Mouse (Mus musculus): ENCODE data around the gene Phf21a. TPM values are rescaled to one million over a fixed set of nuclear protein-coding genes. Genes with fewer than 3 reads are reported as not detected.
"Not testable (repeated sequence)": the region's sequence is repeated elsewhere in the genome, so short reads cannot be mapped to it uniquely, and the experiment has no call there.

Gene Phf21a
- polyA plus RNA-seq, 1 experiment from 2014 or later, result 35.4 TPM

- not testable (repeated sequence) for H3K27me3 ChIP-seq (ENCODE audit: control insufficient read depth, insufficient read depth, low read length); H3K9me3 ChIP-seq (ENCODE audit: control insufficient read depth, low read length); H3K4me3 ChIP-seq (replicated peaks; ENCODE audit: low read depth, low read length); ATAC-seq (ENCODE audit: low FRiP score, low TSS enrichment); H3K4me1 ChIP-seq (ENCODE audit: control insufficient read depth, insufficient read depth, low read length); H3K4me2 ChIP-seq (ENCODE audit: low read length); H3K36me3 ChIP-seq (ENCODE audit: control insufficient read depth, insufficient read depth, low read length); DNase-seq; H3K27ac ChIP-seq (replicated peaks; ENCODE audit: low read depth, low read length); H3K9ac ChIP-seq (replicated peaks; ENCODE audit: low read length)
- 92% methylated on average over 2 of the region's 2 CpGs for WGBS
Measured at GRCm38 (mm10) chr2:92093503-92093902, 586 bp downstream of the Phf21a start.

GRCm38 (mm10) chr2:92094078-92094477, 1.2 kb downstream of the Phf21a start:
- ATAC-seq (ENCODE audit: low FRiP score, low TSS enrichment), result no peak
- H3K36me3 ChIP-seq (ENCODE audit: control insufficient read depth, insufficient read depth, low read length), result no peaks in the 10 kb centered on the region
- H3K4me2 ChIP-seq (ENCODE audit: low read length), result no peak overlapping the region
- H3K27me3 ChIP-seq (ENCODE audit: control insufficient read depth, insufficient read depth, low read length), result no peaks in the 10 kb centered on the region
- 66% methylated on average over 8 of the region's 8 CpGs for WGBS
- H3K4me3 ChIP-seq (replicated peaks; ENCODE audit: low read depth, low read length), result no peak overlapping the region
- no peak overlapping the region for H3K27ac ChIP-seq (replicated peaks; ENCODE audit: low read depth, low read length)
- H3K9ac ChIP-seq (replicated peaks; ENCODE audit: low read length), result no peak overlapping the region
- H3K4me1 ChIP-seq (ENCODE audit: control insufficient read depth, insufficient read depth, low read length), result no peaks in the 10 kb centered on the region
- H3K9me3 ChIP-seq (ENCODE audit: control insufficient read depth, low read length), result no peaks in the 10 kb centered on the region
- no peak for DNase-seq

- no peak for ATAC-seq (ENCODE audit: low FRiP score, low TSS enrichment)
- Histone ChIP-seq H3K4me3 (replicated peaks; ENCODE audit: low read depth, low read length) (no peak overlapping the region), H3K36me3 (ENCODE audit: control insufficient read depth, insufficient read depth, low read length) (no peaks in the 10 kb centered on the region), H3K27ac (replicated peaks; ENCODE audit: low read depth, low read length) (no peak overlapping the region), H3K9me3 (ENCODE audit: control insufficient read depth, low read length) (peaks cover 4% of the 10 kb centered on the region; the same call in 1 of the 2 replicates), H3K4me1 (ENCODE audit: control insufficient read depth, insufficient read depth, low read length) (no peaks in the 10 kb centered on the region), H3K9ac (replicated peaks; ENCODE audit: low read length) (no peak overlapping the region), H3K27me3 (ENCODE audit: control insufficient read depth, insufficient read depth, low read length) (no peaks in the 10 kb centered on the region), H3K4me2 (ENCODE audit: low read length) (no peak overlapping the region)
- WGBS, result 85% methylated on average over 6 of the region's 6 CpGs
- DNase-seq, result no peak
Measured at GRCm38 (mm10) chr2:92100768-92101167, 7.9 kb downstream of the Phf21a start.

GRCm38 (mm10) chr2:92124523-92124922, 31.6 kb downstream of the Phf21a start:
- Histone ChIP-seq H3K4me2 (ENCODE audit: low read length) (no peak overlapping the region), H3K4me1 (ENCODE audit: control insufficient read depth, insufficient read depth, low read length) (no peaks in the 10 kb centered on the region), H3K27me3 (ENCODE audit: control insufficient read depth, insufficient read depth, low read length) (no peaks in the 10 kb centered on the region), H3K36me3 (ENCODE audit: control insufficient read depth, insufficient read depth, low read length) (no peaks in the 10 kb centered on the region), H3K9me3 (ENCODE audit: control insufficient read depth, low read length) (no peaks in the 10 kb centered on the region), H3K27ac (replicated peaks; ENCODE audit: low read depth, low read length) (no peak overlapping the region), H3K4me3 (replicated peaks; ENCODE audit: low read depth, low read length) (no peak overlapping the region), H3K9ac (replicated peaks; ENCODE audit: low read length) (no peak overlapping the region)
- no peak for DNase-seq
- no peak for ATAC-seq (ENCODE audit: low FRiP score, low TSS enrichment)
- WGBS, result 78% methylated on average over 5 of the region's 5 CpGs

- no peaks in the 10 kb centered on the region for H3K36me3 ChIP-seq (ENCODE audit: control insufficient read depth, insufficient read depth, low read length)
- no peaks in the 10 kb centered on the region for H3K27me3 ChIP-seq (ENCODE audit: control insufficient read depth, insufficient read depth, low read length)
- H3K27ac ChIP-seq (replicated peaks; ENCODE audit: low read depth, low read length), result no peak overlapping the region
- H3K9me3 ChIP-seq (ENCODE audit: control insufficient read depth, low read length), result no peaks in the 10 kb centered on the region
- DNase-seq, result no peak
- WGBS, result 93% methylated on average over 8 of the region's 8 CpGs
- H3K9ac ChIP-seq (replicated peaks; ENCODE audit: low read length), result no peak overlapping the region
- no peak overlapping the region for H3K4me3 ChIP-seq (replicated peaks; ENCODE audit: low read depth, low read length)
- ATAC-seq (ENCODE audit: low FRiP score, low TSS enrichment), result no peak
- no peak overlapping the region for H3K4me2 ChIP-seq (ENCODE audit: low read length)
- no peaks in the 10 kb centered on the region for H3K4me1 ChIP-seq (ENCODE audit: control insufficient read depth, insufficient read depth, low read length)
Measured at GRCm38 (mm10) chr2:92125330-92125729, 32.4 kb downstream of the Phf21a start.

GRCm38 (mm10) chr2:92130071-92130470, 37.2 kb downstream of the Phf21a start:
- WGBS, result 96% methylated on average over 7 of the region's 7 CpGs
- no peak overlapping the region for H3K27ac ChIP-seq (replicated peaks; ENCODE audit: low read depth, low read length)
- H3K9me3 ChIP-seq (ENCODE audit: control insufficient read depth, low read length), result no peaks in the 10 kb centered on the region
- no peaks in the 10 kb centered on the region for H3K36me3 ChIP-seq (ENCODE audit: control insufficient read depth, insufficient read depth, low read length)
- H3K4me2 ChIP-seq (ENCODE audit: low read length), result no peak overlapping the region
- no peak overlapping the region for H3K4me3 ChIP-seq (replicated peaks; ENCODE audit: low read depth, low read length)
- H3K27me3 ChIP-seq (ENCODE audit: control insufficient read depth, insufficient read depth, low read length), result no peaks in the 10 kb centered on the region
- no peak overlapping the region for H3K9ac ChIP-seq (replicated peaks; ENCODE audit: low read length)
- no peak for DNase-seq
- no peaks in the 10 kb centered on the region for H3K4me1 ChIP-seq (ENCODE audit: control insufficient read depth, insufficient read depth, low read length)
- no peak for ATAC-seq (ENCODE audit: low FRiP score, low TSS enrichment)

- no peaks in the 10 kb centered on the region for H3K9me3 ChIP-seq (ENCODE audit: control insufficient read depth, low read length)
- H3K4me2 ChIP-seq (ENCODE audit: low read length), result no peak overlapping the region
- DNase-seq, result peak; percentile 7
Measured at GRCm38 (mm10) chr2:92138736-92139135, 45.8 kb downstream of the Phf21a start.

GRCm38 (mm10) chr2:92139365-92139764, 46.4 kb downstream of the Phf21a start:
- Histone ChIP-seq H3K4me3 (replicated peaks; ENCODE audit: low read depth, low read length) (no peak overlapping the region), H3K27ac (replicated peaks; ENCODE audit: low read depth, low read length) (no peak overlapping the region), H3K9me3 (ENCODE audit: control insufficient read depth, low read length) (no peaks in the 10 kb centered on the region), H3K4me1 (ENCODE audit: control insufficient read depth, insufficient read depth, low read length) (no peaks in the 10 kb centered on the region), H3K27me3 (ENCODE audit: control insufficient read depth, insufficient read depth, low read length) (no peaks in the 10 kb centered on the region), H3K4me2 (ENCODE audit: low read length) (no peak overlapping the region), H3K9ac (replicated peaks; ENCODE audit: low read length) (no peak overlapping the region), H3K36me3 (ENCODE audit: control insufficient read depth, insufficient read depth, low read length) (no peaks in the 10 kb centered on the region)
- DNase-seq, result no peak
- ATAC-seq (ENCODE audit: low FRiP score, low TSS enrichment), result no peak

More at GRCm38 (mm10) chr2:92138736-92139135, 45.8 kb downstream of the Phf21a start:
- ATAC-seq (ENCODE audit: low FRiP score, low TSS enrichment), result no peak
- H3K27me3 ChIP-seq (ENCODE audit: control insufficient read depth, insufficient read depth, low read length), result no peaks in the 10 kb centered on the region
- H3K27ac ChIP-seq (replicated peaks; ENCODE audit: low read depth, low read length), result no peak overlapping the region
- H3K9ac ChIP-seq (replicated peaks; ENCODE audit: low read length), result no peak overlapping the region
- H3K36me3 ChIP-seq (ENCODE audit: control insufficient read depth, insufficient read depth, low read length), result no peaks in the 10 kb centered on the region
- H3K4me3 ChIP-seq (replicated peaks; ENCODE audit: low read depth, low read length), result no peak overlapping the region
- no peaks in the 10 kb centered on the region for H3K4me1 ChIP-seq (ENCODE audit: control insufficient read depth, insufficient read depth, low read length)

GRCm38 (mm10) chr2:92140383-92140782, 47.5 kb downstream of the Phf21a start:
- Histone ChIP-seq H3K9ac (replicated peaks; ENCODE audit: low read length) (no peak overlapping the region), H3K27ac (replicated peaks; ENCODE audit: low read depth, low read length) (no peak overlapping the region), H3K27me3 (ENCODE audit: control insufficient read depth, insufficient read depth, low read length) (no peaks in the 10 kb centered on the region), H3K4me2 (ENCODE audit: low read length) (no peak overlapping the region), H3K9me3 (ENCODE audit: control insufficient read depth, low read length) (no peaks in the 10 kb centered on the region), H3K4me1 (ENCODE audit: control insufficient read depth, insufficient read depth, low read length) (no peaks in the 10 kb centered on the region), H3K4me3 (replicated peaks; ENCODE audit: low read depth, low read length) (no peak overlapping the region), H3K36me3 (ENCODE audit: control insufficient read depth, insufficient read depth, low read length) (no peaks in the 10 kb centered on the region)
- DNase-seq, result no peak
- 19% methylated on average over 7 of the region's 7 CpGs for WGBS
- ATAC-seq (ENCODE audit: low FRiP score, low TSS enrichment), result no peak
